Mouse (Mus musculus): Measurements from ENCODE around the gene Jup.

Jup gene

GRCm38 (mm10) chr11:100397600-100398389 is at the start of gene Jup:
Gene Jup, minus strand, starts transcription at chr11:100397763.
- DNase-seq (ENCODE audit: low spot score in 2 of 2): peak; percentile 100

GRCm38 (mm10) chr11:100442625-100443024 is 45.1 kb upstream of the Jup start:
- no peak for DNase-seq (ENCODE audit: low spot score in 2 of 2)

GRCm38 (mm10) chr11:100441797-100442196 is 44.2 kb upstream of the Jup start, which contains the start of the genes Nt5c3b and Klhl10:
Gene Nt5c3b, minus strand, starts transcription at chr11:100441808.
Gene Klhl10, plus strand, starts transcription at chr11:100441917.
- DNase-seq (ENCODE audit: low spot score in 2 of 2): no peak

DNA sequence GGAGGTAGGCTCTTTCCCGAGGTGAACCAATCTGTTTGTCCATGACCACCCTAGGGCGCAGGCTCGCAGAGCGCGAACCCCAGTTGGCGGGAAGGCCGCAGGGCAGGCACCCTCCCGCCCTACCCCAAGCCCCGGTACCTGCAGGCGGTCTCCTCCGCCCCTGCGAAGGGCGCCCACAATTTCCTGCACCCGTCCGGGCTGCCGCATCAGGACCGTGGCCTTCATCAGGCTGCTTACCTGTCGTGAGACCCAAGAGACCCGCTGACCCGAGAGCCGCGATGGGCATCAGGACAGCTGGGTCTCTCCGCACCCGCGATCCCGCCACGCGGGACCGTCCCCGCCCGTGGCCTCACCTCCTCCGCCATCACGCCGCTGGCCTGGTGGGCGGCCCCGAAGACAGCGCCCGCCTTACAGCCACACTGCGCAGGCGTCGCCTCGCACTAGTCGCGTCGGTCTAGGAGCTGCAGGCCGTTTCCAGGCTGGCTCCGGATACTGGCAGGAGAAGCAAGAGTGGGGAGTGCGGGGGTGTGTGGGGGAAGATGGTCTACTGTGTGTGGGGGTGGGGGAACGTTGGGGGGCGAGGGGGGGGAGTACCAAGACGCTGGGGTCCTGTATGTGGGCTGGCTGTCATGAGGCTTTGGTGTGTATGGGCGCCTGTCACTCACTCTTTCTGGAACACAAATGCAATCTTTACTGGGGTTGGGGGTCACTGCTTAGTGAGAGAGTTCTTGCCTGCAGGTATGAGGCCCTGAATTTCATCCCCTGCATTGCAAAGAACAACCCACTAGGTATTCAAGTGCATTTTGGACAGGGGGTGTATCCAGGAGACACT is 43.3 kb upstream of the Jup start:
- peak; percentile 72 to 84 for DNase-seq (ENCODE audit: low spot score in 2 of 2)

- DNase-seq (ENCODE audit: low spot score in 2 of 2): no peak
Observed at GRCm38 (mm10) chr11:100437901-100438300, 40.3 kb upstream of the Jup start.

GRCm38 (mm10) chr11:100435678-100436246 is 38.2 kb upstream of the Jup start:
- DNase-seq (ENCODE audit: low spot score in 2 of 2): no peak

DNA sequence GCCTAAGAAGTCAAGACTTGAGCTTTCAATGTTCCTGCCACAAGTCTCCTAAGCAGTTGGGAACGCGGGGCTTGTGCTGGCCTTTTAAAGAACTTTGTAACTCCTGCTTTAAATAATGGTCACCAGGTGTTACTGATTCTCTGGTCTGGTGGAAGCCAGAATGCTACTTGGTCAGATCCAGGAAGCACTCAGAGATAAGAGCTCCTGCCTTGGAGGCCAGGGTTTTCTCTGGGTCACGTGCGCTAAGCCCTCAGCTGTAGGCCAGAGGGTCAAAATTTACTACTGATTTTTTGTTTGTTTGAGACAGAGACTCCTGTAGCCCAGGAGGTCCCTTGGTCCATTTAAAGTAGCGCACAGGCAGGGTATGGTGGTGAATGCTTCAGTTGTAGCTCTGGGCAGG is 34.4 kb upstream of the Jup start:
- no peak for DNase-seq (ENCODE audit: low spot score in 2 of 2)

GRCm38 (mm10) chr11:100430052-100430451 is 32.5 kb upstream of the Jup start:
- no peak for DNase-seq (ENCODE audit: low spot score in 2 of 2)

DNA sequence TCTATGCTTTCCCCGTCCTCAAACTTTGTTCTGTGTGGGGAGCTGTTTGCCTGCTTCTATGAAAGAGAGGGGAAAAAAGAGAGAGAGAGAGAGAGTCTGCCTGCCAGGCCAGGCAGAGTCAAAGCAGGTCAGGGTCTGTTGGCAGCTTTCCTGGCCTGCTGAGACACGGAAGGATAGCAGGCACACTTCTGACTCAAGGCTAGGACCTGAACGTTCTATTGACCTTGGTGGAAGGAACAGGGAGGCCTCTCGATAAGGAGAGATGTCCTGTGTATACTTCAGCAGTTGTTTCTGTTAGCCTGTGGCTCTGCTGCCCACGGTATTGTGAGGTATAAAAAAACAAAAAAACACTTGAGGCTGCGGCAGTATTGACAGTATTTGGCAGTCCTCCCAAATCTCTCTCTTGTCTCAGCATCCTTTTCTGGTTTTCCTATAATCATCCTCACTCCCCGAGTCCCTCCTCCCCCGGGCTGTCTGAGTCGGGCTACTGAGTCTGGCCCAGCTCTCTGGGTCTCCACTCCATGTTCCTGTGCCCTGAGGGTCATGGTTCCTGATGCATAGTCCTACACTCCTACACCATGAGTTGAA is 31.1 kb upstream of the Jup start:
- DNase-seq (ENCODE audit: low spot score in 2 of 2): no peak

DNA sequence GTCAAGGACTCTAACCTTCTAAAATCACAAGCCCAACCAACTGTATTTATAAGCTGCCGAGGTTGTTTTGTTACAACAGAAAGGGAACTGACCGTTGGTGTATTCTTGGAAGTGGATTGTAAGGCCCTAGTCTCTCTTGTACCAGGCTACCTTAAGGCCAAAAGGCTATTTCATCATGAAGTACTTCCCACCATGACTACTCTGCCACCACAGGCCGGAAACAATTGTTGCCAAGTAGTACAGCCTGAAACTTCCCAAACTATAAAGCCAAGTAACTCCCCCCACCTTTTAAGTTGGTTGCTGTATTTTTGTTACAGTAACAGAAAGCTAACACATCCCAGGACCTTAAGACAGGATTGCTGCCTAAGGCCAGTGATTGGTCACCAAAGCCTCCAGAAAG is 29.3 kb upstream of the Jup start:
- DNase-seq (ENCODE audit: low spot score in 2 of 2): no peak

DNA sequence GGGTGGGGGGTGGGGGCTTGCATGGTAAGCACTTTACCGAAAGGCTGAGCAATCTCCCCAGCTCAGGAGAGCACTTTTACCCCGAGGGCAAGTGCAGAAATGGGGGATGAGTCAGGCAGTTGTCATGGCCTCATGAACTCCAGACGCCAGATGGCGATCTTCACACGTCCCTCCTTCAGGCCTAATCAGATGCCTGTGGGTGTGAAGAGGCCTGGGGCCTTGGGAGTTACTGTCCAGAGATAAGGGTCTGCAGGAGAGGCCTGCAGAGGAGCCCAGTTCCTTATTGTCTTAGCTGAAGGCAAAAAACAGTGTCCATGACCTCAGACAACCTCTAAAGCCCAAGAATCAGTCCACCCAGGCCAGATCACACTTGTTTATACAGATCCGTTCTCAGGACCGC is 28.3 kb upstream of the Jup start:
- DNase-seq (ENCODE audit: low spot score in 2 of 2): peak in 1 of 2 experiments; percentile 56

DNA sequence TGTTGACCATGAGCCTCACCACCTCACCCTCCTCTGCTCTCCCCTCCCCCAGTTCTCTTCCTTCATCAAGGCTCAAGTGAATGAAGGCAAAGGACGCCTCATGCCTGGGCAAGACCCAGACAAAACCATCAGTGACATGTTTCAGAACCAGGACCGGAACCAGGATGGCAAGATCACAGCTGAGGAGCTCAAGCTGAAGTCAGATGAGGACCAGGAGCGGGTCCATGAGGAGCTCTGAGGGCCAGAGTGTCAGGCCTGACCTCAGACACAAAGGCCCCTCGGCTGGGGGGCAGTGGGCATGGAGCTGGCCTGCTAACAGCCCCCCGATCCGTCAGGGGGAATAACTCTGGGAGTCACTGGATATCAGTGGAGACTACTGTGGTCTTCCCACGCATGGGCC is 26.3 kb upstream of the Jup start:
- no peak for DNase-seq (ENCODE audit: low spot score in 2 of 2)

DNA sequence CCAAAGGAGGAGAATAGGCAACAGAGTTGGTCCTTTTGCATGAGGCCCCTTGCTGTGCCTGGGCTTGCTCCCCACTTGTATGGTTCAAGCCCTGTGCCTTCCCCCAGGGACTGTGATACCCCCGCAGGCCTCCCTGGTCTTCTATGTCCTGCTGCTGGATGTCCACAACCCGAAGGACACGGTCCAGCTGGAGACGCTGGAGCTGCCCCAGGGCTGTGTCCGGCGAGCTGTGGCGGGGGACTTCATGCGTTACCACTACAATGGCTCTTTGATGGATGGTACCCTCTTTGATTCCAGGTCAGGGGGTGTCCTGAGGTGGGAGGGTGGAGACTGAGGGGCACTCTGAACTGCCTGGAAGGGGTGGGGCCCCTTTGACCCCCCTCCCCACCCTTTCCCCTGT is 24.0 kb upstream of the Jup start:
- no peak for DNase-seq (ENCODE audit: low spot score in 2 of 2)

GRCm38 (mm10) chr11:100414914-100415822 is 17.6 kb upstream of the Jup start, which contains the start of gene Fkbp10:
Gene Fkbp10, plus strand, starts transcription at chr11:100415697.
- peak in 1 of 2 experiments; percentile 34 for DNase-seq (ENCODE audit: low spot score in 2 of 2)

DNA sequence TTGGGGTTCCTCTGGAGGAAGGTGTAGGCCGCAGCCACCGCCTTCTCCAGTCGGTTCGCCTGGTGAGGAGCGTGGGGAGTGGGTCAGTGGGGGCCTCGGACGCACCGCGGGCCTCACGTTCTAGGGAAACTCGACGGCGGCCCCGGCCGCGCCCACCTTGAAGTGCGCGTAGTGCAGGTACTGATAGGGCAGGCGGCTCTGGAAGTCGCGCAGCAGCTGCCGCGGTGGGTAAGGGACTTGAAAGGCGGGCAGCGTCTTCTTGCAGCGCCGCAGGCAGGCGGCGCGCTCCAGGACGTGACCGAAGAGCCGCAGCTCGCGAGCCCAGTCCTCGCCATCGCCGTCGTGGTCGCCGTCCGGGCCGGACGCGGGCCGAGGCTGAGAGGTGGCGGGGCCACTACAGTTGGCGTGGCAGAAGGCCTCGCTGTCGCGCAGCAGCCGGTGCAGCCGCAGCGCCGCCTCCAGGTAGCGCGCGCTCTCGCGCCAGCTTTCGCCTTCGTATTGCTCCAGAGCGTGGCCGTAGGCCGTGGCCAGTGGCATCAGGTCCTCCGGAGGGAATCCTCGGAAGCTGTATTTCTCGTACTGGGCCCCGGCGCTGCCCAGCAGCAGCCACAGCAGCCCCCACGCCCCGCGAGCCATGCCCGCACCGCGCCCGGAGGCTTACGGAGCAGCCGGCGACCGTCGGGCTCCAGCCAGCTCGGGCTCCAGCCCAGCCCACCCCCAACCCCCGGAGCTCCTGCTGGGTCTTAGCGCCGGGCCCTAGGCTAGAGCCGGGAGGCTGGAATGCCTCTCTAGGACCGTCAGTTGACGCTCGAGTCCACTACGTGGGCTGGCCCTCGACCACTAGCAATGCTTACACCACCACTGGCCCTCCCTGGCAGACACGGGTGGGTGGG is 16.7 kb upstream of the Jup start, which contains the start of gene P3h4:
P3h4 (minus strand) TSS at position 816 of the 893 bp plus-strand sequence.
- DNase-seq (ENCODE audit: low spot score in 2 of 2): peak in 1 of 2 experiments; percentile 76

DNA sequence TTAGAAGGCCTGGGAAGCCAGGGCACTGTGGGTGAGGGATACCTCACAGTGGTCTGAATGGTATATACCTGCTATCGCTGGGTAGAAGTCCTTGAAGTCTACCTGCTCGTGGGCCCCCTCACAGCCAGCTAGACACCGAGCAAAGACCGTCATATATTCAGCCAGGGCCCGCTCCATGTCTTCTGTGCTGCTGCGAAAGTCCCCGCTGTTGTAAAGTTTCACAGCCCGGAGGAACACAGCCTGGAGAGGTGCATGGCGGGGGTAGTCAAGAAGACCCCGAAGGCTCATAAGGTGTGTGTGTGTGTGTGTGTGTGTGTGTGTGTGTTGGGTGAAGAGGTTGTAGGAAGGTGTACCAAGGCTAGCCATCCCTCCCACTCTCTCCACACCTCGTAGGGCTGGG is 16.0 kb upstream of the Jup start:
- no peak for DNase-seq (ENCODE audit: low spot score in 2 of 2)

- no peak for DNase-seq (ENCODE audit: low spot score in 2 of 2)
Observed at GRCm38 (mm10) chr11:100411736-100412135, 14.2 kb upstream of the Jup start.

DNA sequence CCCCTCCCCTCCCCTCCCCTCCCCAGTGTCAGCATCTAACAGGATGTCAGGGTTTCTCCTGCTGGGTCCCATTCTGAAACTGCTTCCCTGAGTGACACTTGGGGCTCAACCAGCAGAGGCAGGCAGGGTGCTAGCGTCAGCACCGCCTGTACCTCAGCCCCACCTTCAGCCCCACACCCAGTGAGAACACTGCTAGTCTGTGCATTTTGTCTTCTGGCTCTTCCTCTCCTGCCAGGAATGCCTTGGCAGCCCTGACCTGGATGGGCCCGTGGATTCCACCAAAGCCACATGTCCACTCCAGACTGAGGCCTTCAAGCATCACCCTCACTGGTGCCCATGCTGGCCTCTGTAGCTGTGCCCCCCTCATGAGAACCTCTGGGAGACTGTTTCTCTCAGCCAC is 12.1 kb upstream of the Jup start:
- DNase-seq (ENCODE audit: low spot score in 2 of 2): no peak

DNA sequence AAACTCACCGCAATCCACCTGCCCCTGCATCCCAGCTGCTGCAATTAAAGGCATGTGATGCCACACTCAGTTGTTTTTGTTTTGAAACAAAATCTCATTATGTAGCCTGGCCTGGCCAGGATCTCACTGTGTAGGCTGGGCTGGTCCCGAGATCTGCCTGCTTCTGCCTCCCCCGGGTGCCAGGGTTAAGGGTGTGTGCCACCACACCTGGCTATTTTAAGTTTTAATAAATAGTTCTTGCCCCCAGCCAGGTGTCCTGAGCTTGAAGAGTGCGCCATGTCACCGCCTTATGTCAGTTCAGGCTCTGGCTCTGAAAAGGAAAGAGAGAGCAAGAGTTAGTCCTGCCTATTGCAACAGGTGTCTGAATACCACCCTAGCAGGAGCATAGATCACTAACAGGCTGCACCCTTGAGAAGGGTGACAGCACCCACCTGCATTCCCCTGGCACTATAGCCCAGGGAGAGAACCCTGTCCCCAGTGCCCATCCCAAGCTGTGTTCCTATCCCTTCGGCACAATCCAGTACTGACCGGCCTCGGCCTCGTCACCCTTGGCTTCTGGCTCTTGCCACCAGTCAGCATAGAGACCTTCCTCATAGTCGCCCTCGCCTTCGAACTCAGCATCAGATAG is 11.4 kb upstream of the Jup start:
- no peak for DNase-seq (ENCODE audit: low spot score in 2 of 2)

Data from frontal cortex, postnatal 10 days (tissue).